Mouse (Mus musculus): Measurements from ENCODE around the gene Etl4.

DNA sequence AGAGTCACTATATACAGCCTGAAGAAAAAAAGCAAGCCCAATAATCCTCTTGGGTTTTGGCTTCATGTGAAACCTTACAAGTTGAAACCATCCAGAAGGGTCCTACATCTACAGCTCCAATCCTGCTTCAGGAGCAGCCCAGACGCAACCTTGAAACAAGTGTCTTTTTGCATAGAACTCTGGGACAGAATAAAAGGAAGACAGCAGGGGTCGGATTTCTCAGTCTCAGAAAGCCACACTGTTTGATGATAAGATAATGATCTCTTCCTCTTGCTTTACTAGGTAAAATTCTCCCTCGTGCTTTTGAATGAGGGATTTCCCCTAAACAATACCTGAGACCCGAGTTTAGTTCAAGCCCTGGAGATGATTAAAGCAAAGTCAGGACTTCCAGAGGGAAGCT, 385.0 kb downstream of the Etl4 start:
- TF ChIP-seq CTCF (IDR thresholded peaks at IDR 0.05) (no peak), EP300 (IDR thresholded peaks at IDR 0.05) (no peak)

All from lung, postnatal 0 days (tissue).